Mouse (Mus musculus) embryo, embryonic 10.5 days (tissue): Measurements from ENCODE around the gene Zbtb48.
A peak's percentile ranks its signal among the peaks of the same experiment; 100 is the strongest.
"Not testable (repeated sequence)": the region's sequence is repeated elsewhere in the genome, so short reads cannot be mapped to it uniquely, and the experiment has no call there.

Experiments used
- DNase-seq: peaks from one replicate; pipeline ENCODE4 v3.0.0-alpha.2; 2015; ENCODE audit warnings: low spot score

Zbtb48 gene

GRCm38 (mm10) chr4:152027524-152027923, at the start of gene Zbtb48:
Zbtb48 (minus strand) TSS chr4:152027671.
- DNase-seq: peak; percentile 99

DNA sequence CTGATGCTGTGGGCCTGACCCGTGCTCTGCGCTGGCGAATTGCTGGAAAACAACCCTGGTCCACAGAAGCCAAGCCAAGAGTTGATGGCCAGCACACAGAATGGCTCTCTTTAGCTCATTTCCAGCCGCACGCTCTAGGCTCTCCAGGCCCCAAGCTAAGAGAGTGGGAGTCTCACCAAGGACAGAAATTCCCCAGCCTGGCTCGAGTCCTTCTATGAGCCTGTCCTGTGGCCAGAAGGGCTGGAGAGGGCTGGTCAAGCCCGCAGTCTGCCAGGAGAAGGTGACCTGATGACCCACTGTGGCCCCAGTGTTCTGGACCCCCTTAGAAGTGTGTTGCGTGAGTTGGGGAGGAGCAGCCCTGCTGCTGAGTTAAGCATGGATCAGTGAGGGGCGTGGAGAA, 49.7 kb upstream of the Zbtb48 start:
- DNase-seq: no peak

- DNase-seq: no peak
Observed at GRCm38 (mm10) chr4:152074548-152074947, 47.1 kb upstream of the Zbtb48 start.

DNA sequence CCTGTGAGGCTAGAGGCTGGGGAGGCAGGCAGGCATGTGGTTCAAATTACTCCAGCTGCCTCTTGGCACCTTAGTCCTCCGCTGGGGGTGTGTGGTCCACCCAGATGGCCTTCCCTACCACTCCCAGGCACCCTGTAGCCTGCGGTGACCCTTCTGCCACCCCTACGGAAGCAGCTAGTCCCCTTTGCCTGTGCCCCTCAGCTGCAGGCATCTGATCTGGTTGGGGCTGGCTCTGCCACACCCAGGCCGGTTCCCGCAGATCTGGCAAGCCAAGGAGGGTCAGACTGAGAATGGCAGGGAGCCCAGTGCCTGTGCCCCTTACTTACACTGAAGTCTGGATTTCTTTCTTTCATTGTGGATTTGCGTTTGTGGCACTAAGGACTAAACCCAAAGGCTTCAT, 46.2 kb upstream of the Zbtb48 start:
- DNase-seq: no peak

- DNase-seq: no peak
Observed at GRCm38 (mm10) chr4:152072655-152073054, 45.2 kb upstream of the Zbtb48 start.

GRCm38 (mm10) chr4:152072121-152072601, 44.7 kb upstream of the Zbtb48 start, which contains the start of gene Plekhg5:
Plekhg5 (plus strand) TSS chr4:152072498.
- DNase-seq: peak; percentile 32

DNA sequence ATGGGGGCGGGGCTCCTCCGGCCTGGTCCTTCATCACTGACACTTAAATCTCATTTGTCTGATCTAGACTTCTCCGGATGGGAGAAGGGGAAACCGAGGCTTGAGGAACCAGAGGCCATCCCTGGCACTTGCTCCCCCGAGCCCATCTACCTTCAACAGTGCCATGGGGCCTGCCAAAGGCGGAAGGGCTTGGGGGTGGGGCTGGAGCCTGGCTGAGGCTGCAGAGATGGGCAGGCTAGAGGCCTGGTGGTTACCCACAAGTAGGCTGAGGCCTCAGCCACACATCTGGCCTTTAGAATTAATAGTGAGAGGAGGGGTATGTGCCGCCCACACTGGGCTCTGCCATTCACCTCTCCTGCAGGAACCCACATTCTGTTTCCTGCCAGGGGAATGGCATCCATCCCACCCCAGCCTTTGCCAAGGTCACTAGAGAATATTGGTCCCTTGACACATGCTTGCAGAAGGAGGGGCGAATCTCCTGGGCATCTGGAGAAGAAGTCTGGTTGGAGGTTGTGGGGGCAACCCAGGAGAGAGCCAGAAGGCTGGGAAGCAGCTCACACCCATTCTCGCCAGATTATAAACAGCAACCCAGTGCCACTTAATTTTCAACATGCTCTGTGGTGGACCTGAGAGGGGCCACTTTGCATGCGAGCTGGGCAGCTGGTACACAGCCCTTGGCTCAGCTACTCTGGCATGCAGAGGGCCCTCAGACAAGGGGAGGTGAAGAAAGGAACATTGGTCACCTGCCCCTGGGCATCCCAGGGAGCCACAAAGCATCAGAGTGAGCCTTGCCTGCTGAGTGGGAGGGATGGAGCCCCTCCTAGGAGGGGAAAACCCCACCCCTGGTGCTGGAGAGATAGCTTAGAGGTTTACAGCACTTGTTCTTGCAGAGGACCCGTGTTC, 43.3 kb upstream of the Zbtb48 start:
- no peak for DNase-seq

GRCm38 (mm10) chr4:152069245-152069644, 41.8 kb upstream of the Zbtb48 start:
- no peak for DNase-seq

- DNase-seq: no peak
Observed at GRCm38 (mm10) chr4:152068166-152068724, 40.8 kb upstream of the Zbtb48 start.

GRCm38 (mm10) chr4:152067280-152067679, 39.8 kb upstream of the Zbtb48 start:
- no peak for DNase-seq

DNA sequence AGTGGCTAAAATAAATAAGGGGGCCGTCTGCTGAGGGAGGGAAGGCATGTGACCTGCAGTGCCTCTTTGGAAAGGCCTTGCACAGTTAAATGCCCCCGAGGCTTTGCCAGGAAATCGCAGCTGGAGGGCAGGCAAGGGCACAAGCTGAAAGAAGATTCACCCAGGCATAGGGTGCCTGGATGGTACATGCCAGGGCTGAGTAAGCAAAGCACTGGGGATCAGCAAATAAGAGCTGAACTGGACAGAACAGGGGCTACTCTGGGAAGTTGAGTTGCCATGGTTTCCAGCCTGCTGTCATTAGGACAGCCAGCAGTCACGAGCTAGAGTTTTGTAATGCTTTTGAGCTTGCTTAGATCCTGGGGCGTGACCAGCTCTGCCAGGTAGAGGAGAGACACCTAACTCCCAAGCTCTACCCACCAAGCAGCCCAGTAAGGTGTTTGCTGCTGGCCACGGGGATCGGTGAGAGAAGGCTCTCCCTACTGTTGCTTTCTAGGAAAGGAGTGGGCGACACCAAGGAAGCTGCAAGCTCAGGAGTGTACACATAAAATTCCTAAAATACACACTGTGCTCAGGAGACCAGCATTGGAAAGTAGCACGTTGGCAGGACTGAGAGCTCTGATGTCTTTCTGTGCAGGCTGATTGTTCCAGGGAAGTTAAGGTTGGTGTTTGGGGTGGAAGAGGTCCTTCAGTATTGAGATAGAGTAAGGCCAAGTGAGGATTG, 35.1 kb upstream of the Zbtb48 start:
- no peak for DNase-seq

- DNase-seq: no peak
Observed at GRCm38 (mm10) chr4:152044609-152045008, 17.1 kb upstream of the Zbtb48 start.

GRCm38 (mm10) chr4:152043171-152043570, 15.7 kb upstream of the Zbtb48 start:
- DNase-seq: no peak

GRCm38 (mm10) chr4:152041924-152042641, 14.6 kb upstream of the Zbtb48 start:
- no peak for DNase-seq

DNA sequence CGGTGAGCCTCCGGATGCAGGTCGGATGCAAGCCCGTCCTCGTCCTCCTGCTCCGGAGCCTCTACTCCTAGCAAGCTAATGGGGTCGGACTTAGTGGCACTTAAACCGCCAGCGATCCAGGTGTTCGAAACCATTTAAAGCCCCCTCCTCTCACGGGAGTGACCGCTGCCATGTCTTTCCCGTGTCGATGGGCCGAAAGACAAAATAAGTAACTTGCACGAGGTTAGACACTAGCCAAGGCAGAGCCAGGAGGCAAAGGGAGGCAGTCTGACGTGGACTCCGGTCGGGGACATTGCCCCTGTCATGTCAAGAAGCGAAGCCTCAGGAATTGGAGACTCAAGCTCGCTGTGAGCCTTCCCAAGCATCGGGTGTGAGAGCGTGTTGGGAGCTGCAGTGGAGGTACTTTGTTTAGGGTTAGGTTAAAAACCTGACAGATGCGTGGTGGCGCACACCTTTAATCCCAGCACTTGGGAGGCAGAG, 12.4 kb upstream of the Zbtb48 start:
- peak; percentile 14 for DNase-seq

DNA sequence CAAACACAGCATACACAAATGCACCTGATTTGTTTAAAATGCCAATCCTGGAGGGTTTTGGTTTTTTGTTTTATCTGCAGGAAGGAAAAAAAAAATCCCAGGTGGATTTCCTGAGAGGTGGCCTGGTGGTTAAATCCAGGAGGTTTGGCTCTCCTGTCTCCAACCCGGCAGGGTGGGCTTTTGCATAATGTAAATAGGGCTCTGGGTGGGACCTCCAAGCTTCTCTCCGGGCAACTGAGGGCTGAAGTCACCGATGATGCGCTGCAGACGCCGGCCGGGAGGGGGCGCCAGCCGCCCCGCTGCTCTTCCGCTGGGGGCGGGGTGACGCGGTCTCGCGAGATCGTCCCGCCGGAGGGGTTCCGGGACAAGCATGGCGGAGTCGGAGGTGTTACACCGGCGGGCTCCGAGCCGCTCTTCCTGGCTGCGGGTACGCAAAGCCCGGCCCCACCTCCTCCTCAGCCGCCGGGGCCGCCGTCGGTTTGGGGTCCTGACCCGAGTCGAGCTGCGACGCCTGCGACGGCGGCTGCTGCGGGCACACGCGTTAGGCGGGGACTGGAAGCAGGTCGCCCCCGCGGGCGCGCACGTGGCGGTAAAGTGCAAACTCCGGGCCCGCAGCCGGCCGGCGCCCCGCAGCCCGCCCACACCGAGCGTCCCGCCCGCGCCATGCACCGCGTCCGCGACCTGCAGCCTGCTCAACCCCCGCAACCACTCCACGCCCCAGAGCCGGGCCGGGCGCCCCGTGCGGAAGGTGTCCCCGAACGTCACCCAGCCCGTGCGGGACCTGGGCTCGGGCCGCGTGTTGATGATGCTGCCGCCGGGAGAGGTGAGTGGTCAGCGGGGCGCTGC, 11.7 kb upstream of the Zbtb48 start, which contains the start of gene Nol9:
TSS of gene Nol9 (plus strand) at position 337 of the 846 bp plus-strand sequence.
- peak; percentile 93 for DNase-seq

- DNase-seq: no peak
Observed at GRCm38 (mm10) chr4:152038225-152038984, 10.9 kb upstream of the Zbtb48 start, which contains the start of gene Tas1r1. Tas1r1 (minus strand) TSS chr4:152038568.

DNA sequence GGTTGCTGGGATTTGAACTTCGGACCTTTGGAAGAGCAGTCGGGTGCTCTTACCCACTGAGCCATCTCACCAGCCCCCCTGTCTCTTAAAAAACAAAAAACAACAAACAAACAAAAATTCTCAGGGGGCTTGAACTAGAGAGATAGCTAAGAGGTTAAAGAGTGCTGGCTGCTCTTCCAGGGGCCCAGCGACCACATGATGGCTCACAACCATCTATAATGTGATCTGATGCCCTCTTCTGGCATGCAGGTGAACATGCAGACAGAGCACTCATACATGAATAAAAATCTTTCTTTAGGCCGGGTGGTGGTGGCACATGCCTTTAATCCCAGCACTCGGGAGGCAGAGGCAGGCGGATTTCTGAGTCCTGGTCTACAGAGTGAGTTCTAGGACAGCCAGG, 9.0 kb upstream of the Zbtb48 start:
- not testable (repeated sequence) for DNase-seq

DNA sequence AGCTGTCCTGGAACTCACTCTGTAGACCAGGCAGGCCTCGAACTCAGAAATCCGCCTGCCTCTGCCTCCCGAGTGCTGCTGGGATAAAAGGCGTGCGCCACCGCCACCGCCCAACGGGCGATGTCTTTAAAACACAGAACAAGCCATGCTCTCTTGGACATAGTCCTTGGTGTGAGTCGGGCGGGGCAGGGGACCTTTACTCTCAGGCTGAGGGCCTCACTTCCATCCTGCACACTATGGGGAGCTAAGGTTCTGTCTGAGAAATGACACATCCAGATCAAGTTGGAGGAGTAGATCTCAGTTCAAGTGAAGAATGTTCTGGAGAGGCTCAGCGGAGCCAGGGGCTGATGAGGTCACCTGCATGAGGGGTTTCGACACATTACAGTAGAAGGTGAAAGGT, 5.5 kb upstream of the Zbtb48 start:
- no peak for DNase-seq

DNA sequence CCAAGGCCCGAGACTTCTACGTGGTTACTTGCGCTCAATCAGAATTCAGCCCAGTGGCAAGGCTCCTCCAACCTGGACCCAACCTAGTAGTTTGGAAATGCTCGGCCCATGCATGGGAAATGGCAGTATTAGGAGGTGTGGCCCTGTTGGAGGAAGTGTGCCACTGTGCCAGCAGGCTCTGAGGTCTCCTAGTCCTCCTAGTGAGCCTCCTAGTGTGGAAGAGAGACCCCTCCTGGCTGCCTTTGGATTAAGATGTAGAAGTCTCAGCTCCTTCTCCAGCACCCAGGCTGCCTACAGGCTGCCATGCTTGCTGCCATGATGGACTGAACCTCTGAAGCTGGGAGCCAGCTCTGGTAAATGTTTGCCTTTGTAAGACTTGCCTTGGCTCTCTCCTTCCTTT, 2.5 kb upstream of the Zbtb48 start:
- no peak for DNase-seq
